Mouse (Mus musculus) kidney, adult 2 months (tissue): ENCODE data around the gene Fbxl8.

Experiments
- CTCF ChIP-seq: fragments of 200-500 bp; conservative IDR thresholded peaks from 2 replicates; pipeline ENCODE4 v1.5.1; 2011; ENCODE audit warnings: low read depth, mild to moderate bottlenecking, control low read depth, low read length, moderate library complexity, mixed read lengths; ENCODE audit not compliant: insufficient read depth, insufficient read length
- POLR2A ChIP-seq: fragments of 200-500 bp; IDR thresholded peaks from one replicate; pipeline ENCODE4 v1.6.1; 2011; ENCODE audit warnings: low read depth, low read length, control low read depth

GRCm38 (mm10) chr8:105306146-105306691, 41.8 kb downstream of the Fbxl8 start:
- TF ChIP-seq POLR2A (no peak), CTCF (no peak)
